Mouse (Mus musculus) layer of hippocampus, postnatal 14 days (tissue): ENCODE results near the gene Nfib. TPM values are rescaled to one million over a fixed set of nuclear protein-coding genes. Genes with fewer than 3 reads are reported as not detected.

Source experiments
- DNase-seq, 2 experiments: peaks; one replicate each; pipeline ENCODE4 v3.0.0; 2021 to 2022; ENCODE audit warnings: low spot score in 2 of 2, mixed read lengths in 1 of 2
- total RNA-seq, 2 experiments: library from RNA; stranded (reverse); gene quantifications; 2 replicates each; pipeline ENCODE4 v1.2.3; 2021

Gene Nfib
- total RNA-seq, 2 experiments from 2014 or later: 197 to 217 TPM

GRCm38 (mm10) chr4:82593681-82594666 is 111.6 kb downstream of the Nfib start:
- no peak for DNase-seq

- peak in 1 of 2 experiments; percentile 70 for DNase-seq
Observed at GRCm38 (mm10) chr4:82592086-82593030, 113.2 kb downstream of the Nfib start.

- DNase-seq: peak; percentile 68 to 84
Observed at GRCm38 (mm10) chr4:82589345-82589890, 116.1 kb downstream of the Nfib start.

GRCm38 (mm10) chr4:82588718-82589117 is 116.8 kb downstream of the Nfib start:
- no peak for DNase-seq

GRCm38 (mm10) chr4:82587146-82587870 is 118.2 kb downstream of the Nfib start:
- peak in 1 of 2 experiments; percentile 76 for DNase-seq

- DNase-seq: no peak
Observed at GRCm38 (mm10) chr4:82586637-82587036, 118.9 kb downstream of the Nfib start.

GRCm38 (mm10) chr4:82585536-82585935 is 120.0 kb downstream of the Nfib start:
- no peak for DNase-seq

GRCm38 (mm10) chr4:82585056-82585455 is 120.5 kb downstream of the Nfib start:
- no peak for DNase-seq

GRCm38 (mm10) chr4:82584548-82584947 is 121.0 kb downstream of the Nfib start:
- DNase-seq: peak; percentile 69 to 78

- no peak for DNase-seq
Observed at GRCm38 (mm10) chr4:82573291-82573605, 132.3 kb downstream of the Nfib start.

GRCm38 (mm10) chr4:82572410-82573290 is 132.9 kb downstream of the Nfib start:
- no peak for DNase-seq

GRCm38 (mm10) chr4:82558816-82559215 is 146.7 kb downstream of the Nfib start:
- no peak for DNase-seq

- DNase-seq: no peak
Observed at GRCm38 (mm10) chr4:82555673-82556171, 149.8 kb downstream of the Nfib start.

GRCm38 (mm10) chr4:82553658-82554057 is 151.9 kb downstream of the Nfib start:
- DNase-seq: no peak

- DNase-seq: no peak
Observed at GRCm38 (mm10) chr4:82552238-82552637, 153.3 kb downstream of the Nfib start.

- DNase-seq: no peak
Observed at GRCm38 (mm10) chr4:82549762-82550380, 155.7 kb downstream of the Nfib start.

GRCm38 (mm10) chr4:82548247-82548646 is 157.3 kb downstream of the Nfib start:
- DNase-seq: no peak

- DNase-seq: no peak
Observed at GRCm38 (mm10) chr4:82543936-82544335, 161.6 kb downstream of the Nfib start.

- DNase-seq: no peak
Observed at GRCm38 (mm10) chr4:82543398-82543740, 162.2 kb downstream of the Nfib start.
